Mouse (Mus musculus): Measurements from ENCODE around the gene Ramp1.

Ramp1 gene

GRCm38 (mm10) chr1:91239112-91239511, 59.5 kb downstream of the Ramp1 start:
- DNase-seq (ENCODE audit: low spot score in 2 of 2) = peak; percentile 54 to 55

DNA sequence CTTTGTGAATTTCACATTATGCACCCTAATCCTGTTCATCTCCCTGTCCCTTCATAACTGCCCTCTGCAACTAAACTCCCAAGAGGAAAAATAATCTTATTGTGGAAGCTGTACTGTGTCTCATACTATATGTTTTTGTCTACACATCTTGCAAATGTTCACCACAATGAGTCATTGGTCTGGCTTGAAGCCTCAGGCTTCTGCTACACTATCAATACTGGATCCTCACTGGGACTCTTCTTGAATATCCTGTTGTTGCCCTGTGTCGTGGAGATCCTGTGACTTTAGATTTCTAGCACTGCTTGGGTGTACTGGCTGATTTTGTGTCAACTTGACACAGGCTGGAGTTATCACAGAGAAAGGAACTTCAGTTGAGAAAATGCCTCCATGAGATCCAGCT, 60.2 kb downstream of the Ramp1 start:
- DNase-seq (ENCODE audit: low spot score in 2 of 2) = no peak

DNA sequence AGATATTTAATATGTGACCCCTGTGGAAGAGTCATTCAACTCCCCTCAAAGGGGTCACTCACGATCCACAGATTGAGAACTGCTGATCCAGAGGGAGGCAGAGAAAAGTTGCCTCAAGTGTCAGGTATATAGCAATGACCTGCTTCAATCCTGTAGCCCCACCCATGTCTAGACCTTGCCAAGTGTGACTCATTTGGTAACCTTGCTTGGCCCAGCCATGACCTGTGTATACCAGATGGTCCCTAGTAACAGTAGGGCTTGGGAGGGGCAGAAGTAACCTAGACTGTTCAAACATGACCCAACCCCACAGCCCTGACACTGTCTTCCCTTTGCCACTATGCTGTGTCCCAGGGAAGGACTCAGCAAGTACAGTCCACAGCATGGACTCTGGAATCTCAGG, 61.1 kb downstream of the Ramp1 start:
- DNase-seq (ENCODE audit: low spot score in 2 of 2) = no peak

DNA sequence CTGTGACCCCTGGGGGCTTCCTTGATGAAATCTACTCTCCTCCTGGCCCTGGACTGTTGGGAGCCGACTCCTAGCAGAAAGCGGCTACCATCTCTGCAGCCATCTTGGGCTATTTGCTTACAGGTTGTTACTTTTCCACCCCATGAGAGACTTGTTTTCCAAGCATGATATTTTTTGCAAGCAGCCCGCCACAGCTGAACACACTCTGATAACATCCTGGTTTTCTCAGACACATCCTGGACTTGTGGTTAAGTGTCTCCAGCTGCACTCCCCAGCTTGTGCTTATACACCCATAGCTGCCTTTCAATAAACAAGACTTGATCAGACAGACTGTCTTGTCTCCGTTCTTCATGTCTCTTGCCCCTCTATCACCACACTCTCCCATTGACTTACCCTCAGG, 61.6 kb downstream of the Ramp1 start:
- DNase-seq (ENCODE audit: low spot score in 2 of 2) = no peak

DNA sequence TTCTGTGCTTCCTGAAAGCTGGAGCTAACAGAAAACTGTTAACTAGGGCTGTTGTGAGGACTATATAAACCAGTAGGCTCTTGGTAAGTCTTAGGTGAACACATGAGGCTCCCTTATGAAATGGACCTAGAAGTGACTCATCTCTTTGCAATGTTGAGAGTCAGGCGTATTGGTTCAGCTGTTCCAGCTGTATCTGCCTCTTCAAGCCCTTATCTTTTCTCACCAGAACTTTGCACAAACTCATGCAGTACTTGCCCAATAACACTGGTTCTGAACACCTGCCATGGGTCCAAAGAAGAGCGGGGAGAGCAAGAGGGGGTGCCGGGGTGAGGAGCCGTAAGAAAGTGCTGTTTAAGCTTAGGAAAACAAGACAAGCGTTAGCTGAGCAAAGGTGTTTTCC, 68.6 kb downstream of the Ramp1 start:
- DNase-seq (ENCODE audit: low spot score in 2 of 2) = no peak

- DNase-seq (ENCODE audit: low spot score in 2 of 2) = no peak
Measured at GRCm38 (mm10) chr1:91248970-91249369, 69.3 kb downstream of the Ramp1 start.

- peak; percentile 75 to 89 for DNase-seq (ENCODE audit: low spot score in 2 of 2)
Measured at GRCm38 (mm10) chr1:91249564-91250414, 70.2 kb downstream of the Ramp1 start, which contains the start of gene Ube2f. TSS of gene Ube2f (plus strand) at chr1:91250304.

DNA sequence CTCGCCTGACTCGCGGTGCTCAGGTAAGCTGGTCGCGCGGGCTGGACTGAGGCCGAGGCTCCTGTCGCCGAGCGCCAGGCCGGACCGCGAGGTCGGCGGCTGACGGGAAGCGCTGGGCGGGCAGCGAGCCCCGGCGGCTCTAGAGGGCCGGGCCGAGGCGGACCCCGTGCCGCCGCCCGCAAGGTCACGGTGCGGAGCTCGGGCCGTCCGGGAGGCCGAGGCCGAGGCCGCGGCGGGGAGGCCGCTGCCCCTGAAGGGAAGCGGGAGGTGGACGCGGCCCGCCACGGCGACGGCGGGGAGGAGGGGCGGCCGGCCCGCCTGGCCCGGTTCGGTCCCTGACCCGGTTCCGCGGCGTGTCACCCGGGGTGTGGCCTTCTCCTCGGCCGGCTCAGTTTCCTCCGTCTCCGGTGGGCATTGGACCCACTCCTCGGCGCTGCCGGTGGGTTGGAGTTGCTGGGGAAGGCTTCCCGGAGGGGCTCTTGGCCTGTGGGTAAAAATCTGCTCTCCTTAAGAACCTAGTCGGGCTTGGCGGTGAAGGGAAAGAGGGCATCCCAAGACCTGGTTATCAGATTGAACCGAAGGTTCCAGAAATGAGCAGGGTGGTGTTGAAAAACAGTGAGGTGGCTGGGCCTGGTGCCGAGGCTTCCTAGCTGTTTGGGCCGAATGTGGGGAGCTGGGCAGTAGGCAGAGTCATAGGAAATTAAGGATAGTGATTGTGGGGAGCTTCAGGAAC, 71.0 kb downstream of the Ramp1 start:
- peak in 1 of 2 experiments; percentile 15 for DNase-seq (ENCODE audit: low spot score in 2 of 2)

DNA sequence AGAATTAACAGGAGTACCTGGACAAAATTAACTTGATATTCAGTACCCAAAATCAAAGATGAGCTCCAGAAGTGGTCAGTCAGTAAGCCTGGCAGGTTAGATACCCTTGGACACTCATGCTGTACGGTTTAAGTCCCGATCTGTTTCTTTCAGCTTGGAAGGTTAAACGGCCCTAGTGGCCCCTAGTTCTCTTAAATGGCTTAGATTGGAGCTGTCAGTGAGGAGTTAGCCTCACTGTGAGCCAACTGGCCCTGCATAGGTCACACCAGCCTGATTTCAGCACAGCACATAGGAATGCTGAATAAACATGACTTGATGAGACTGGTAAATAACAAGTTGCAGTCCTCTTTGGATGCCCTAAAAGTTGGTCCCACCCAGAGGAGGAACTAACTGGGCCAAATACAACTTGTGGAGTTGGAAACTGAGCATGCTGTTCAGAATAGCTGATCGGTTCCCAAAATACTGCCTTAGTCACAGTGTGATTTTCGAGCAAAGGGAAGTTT, 71.6 kb downstream of the Ramp1 start:
- no peak for DNase-seq (ENCODE audit: low spot score in 2 of 2)

GRCm38 (mm10) chr1:91251927-91252326, 72.3 kb downstream of the Ramp1 start:
- no peak for DNase-seq (ENCODE audit: low spot score in 2 of 2)

- DNase-seq (ENCODE audit: low spot score in 2 of 2) = no peak
Measured at GRCm38 (mm10) chr1:91257918-91258317, 78.3 kb downstream of the Ramp1 start.

DNA sequence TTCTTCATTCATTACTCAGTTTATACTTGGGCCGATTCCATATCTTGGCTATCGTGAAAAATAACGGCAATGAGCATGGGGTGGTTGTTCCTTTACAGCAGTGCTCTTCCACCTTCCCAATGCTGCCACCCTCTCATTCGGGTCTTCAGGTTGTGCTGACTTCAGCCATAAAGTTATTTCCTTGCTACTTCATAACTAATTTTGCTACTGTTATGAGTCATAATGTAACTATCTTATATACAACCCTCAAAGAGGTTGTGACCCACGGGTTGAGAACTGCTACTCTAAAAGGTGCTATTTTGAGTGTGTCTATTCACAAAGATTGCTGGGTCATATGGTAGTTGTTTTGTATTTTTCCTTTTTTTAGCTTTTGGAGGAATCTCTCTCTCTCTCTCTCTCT, 80.2 kb downstream of the Ramp1 start:
- no peak for DNase-seq (ENCODE audit: low spot score in 2 of 2)

- no peak for DNase-seq (ENCODE audit: low spot score in 2 of 2)
Measured at GRCm38 (mm10) chr1:91262508-91262907, 82.9 kb downstream of the Ramp1 start.

DNA sequence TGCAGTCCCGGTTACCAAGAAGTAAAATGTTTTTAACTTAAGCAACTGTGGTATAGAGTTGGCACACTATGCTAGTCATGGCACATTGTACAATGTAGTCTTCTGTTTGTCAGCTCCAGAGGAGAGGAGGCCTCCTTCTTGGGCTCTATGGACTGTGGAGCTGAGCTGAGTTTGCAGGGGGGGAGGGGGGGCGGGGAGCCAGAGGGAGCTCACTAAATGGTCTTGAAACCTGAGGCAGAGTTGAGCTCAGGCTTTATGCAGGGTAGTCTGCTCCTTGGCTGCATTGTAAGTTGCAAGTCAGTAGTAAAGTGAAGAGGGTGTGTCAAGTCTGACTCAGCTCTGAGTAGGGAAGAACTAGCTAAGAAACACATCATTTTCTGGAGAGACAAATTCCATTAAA, 92.6 kb downstream of the Ramp1 start:
- DNase-seq (ENCODE audit: low spot score in 2 of 2) = no peak
